Mouse (Mus musculus) kidney, postnatal 14 days (tissue): Measurements from ENCODE around the gene Dedd2.

ENCODE experiments used
- DNase-seq: peaks from one replicate; pipeline ENCODE4 v3.0.0; 2022; ENCODE audit warnings: mixed read lengths

The Dedd2 gene

DNA sequence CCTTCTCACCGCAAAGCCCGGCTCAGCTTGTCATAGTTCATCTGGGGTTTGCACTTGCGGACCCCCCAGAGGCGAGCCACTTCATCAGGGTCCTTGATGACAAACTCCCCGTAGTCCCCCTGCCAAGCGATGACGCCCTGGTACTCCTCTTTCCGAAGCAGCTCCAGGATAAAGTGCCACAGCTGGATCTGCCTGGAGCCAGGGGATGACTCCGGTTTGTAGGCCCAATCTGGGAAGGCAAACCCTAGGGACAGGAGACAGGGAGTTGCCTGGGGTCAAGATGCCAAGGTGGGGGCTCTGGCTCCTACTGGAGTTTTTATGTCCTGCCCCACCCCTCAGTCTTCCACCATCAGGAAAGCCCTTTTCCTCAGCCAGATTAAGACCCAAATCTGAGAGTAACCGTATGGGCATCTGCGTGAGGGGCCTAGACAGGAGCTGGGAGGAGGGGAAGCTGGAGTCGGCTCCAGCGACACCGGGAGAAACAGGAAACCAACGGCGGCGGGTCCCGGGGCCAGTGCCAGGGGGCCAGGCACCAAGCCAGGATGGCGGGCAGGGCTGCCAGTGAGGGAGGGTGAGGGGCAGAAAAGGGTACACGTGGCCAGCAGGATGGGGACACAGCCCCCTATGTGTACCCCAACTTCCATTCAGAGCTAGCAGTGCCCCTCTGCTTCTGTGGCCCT lies 25.8 kb upstream of the Dedd2 start:
- DNase-seq = peak; percentile 76

DNA sequence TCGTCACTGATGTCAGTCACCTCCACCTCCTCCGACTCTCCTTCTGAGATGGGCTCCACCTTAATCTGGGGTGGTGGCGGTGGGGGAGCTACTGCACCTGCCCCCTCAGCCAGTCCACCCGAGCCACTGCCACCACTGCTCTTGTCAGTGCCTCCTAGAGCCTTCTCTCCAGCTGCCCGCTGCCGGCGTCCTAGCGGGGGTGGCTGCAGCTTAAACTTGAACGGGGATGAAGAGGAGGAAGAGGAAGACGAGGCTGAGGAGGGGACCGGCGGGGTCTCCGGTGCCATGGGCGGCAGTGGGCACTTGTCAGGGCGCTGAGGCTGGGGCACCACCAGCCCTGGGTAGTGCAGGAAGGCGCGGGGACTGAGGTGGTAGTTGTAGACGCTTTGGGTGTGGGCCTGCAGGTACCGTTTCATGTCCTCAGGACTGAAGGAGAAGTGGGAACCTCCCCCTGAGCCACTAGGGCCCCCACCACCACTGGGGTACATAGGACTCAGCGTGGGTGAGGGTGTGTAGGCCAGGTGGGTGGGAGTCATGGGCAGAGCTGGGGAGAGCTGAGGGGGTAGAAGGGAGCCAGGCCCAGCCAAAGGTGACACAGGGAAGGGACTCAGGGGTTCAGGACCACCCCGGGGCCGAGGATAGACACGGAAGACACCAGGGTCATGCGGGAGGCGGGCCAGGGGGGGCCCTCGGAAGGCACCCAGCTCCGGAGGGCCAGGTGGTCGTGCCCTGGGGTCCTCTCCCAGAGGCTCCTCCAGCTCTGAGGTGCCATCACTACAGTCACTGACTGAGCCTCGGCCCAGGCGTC lies 24.4 kb upstream of the Dedd2 start:
- DNase-seq = no peak

DNA sequence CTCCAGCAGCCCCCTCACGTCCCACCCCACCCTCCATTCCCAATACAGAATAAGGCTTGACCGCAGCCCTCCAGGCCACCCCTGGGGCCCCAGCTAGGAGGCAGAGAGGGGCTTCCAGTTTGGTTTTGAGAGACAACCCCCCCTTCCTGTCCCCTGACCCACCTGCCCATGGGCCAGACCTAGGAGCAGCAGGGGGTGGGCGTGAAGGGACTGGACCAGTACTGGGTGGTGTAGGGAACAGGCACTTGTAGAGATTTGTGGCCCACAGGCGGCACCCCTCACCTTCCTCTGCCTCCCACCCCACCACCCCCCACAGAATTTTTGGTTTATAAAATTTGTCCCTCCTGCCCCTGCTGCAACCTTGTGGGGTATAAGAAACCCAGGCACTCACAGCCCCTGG lies 22.9 kb upstream of the Dedd2 start:
- no peak for DNase-seq

DNA sequence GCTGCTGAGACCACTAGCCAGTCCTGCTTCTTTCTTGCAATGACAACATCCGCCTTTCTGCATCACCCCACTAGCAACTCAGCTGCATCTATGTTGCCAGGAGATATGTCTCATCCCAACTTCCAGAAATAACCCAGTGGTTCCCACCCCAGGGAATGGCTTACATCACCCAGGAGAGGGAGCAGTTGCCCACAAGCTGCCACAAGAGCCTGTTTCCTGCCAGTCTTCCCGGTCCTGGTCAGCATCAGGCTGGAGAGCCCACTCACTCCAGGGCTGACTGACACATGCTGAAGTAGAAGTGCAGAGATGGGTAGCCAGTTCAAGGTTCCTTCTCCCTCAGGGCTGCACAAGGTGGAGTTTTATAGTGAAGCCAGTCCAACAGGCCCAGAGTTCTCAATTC lies 20.6 kb upstream of the Dedd2 start:
- DNase-seq = peak; percentile 72

DNA sequence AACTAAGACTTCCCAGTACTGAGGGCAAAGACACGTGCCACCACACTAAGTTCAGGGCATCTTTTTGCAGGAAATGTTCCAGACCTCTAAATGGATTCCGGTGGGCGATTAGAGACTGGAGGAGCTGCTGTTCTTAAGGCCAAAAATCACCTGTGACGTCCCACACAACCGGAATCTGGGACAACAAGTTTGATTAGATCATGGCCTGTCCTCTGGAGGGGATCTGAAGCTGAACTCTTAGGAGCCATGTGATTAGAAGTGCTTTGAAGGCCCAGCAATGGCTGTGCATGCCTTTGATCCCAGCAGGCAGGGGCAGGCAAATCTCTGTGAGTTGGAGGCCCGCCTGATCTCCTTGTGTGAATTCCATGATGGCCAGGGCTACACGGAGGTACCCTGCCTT lies 20.2 kb upstream of the Dedd2 start:
- DNase-seq = no peak

DNA sequence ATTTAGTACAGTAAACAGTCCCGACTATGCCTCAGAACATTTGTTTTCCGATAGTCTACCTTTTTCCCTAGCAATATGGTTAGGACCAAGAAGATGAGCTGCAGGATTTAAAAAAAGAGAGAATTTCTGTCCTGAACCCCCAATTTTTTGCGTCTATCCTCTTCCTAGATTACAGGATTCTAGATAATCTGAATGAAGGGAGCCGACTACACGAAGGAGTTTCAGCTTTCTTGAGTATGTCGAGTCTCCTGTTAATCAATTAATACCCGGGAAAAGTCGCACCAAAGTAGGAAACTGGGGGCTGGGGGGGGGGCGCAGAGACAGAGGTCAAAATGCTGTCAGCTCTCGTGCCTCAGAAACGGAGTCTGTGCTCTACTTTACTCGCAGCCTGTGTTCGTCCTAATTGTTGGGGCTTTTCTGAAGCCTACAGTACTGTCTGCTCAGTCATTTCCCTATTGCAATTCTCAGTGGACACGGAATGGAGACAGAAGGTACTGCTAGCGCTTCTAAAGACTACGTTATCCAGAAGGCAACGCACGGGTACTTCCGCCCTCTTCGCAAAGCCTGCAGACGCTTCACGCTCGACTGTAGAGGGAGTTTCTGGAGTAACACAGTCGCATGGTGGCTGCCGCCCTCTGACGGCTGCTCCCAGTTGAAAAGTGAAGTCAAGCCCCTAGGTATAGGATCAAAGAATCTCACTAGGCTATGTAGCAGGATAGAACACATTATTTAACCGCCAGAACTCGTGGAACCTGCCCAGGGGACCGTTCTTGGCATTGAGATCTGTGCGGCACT lies 18.6 kb upstream of the Dedd2 start:
- DNase-seq = peak; percentile 92

DNA sequence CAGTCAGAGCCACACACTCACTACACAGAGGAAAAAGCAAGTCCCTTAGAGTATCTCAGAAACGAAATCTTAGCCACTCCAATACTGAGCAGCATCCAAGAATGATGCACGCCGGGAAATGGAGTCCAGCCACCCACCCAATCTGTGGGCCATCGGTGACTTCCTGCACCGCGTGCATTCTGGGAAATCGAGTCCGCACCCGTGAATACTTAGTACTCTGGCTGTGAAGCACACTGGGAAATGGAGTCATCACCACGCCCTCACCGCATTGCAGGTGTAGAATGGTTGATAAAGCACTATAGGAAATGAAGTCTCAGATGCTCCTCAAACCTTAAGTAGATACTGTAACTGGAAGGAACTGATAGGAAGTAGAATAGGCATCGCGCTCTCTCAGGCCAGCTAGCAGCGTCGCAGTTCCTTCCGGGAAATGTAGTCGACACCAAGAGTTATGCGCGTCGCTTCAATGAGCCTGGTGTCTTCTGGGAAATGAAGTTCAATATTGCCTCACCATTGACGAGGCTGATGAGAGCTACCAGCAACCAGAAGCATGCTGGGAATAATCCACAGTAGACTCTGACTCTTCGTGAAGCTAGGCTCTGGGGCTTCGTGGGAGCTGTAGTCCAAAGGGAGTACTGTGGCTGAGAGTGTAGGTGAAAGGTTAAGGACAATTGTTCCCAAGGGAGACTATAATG lies 17.7 kb upstream of the Dedd2 start:
- DNase-seq = peak; percentile 96

DNA sequence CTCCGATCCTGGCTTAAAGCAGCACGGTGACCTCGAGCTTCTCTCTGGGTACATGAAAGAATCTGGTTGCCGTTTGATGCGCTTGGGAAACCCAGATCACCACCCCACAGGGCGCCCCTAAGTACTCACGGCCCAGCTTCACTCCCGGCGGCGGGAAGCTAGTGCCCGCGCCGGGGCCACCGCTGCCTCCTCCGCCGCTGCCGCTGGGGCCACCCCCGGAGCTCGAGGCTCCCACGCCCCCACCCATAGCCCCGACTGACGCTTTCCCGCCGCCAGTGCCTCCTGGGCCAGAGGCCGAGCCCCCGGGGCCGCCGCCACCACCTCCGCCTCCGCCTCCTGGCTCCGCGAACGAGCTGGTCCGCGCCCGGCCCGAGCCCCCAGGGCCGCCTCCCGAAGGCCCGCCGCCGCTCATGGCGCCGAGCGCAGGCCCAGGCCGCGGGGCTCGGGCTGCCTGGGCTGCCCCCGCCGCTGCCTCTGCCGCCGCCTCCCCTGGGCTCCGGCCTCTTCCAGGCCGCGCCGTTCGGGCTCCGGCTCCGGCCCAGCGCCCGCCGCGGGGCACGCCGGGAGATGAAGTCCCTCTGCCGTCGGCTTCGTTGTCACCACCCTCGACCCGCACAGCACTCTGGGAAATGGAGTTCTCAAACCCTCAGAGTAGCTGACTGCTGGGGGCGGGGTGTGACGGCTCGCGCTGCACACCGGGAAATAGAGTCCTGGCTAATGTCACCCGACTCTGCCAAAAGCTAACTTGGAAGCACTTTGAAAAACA lies 17.0 kb upstream of the Dedd2 start, which contains the start of gene Gsk3a:
Gene Gsk3a, minus strand, starts transcription at position 603 of the 766 bp plus-strand sequence.
- peak; percentile 99 for DNase-seq

DNA sequence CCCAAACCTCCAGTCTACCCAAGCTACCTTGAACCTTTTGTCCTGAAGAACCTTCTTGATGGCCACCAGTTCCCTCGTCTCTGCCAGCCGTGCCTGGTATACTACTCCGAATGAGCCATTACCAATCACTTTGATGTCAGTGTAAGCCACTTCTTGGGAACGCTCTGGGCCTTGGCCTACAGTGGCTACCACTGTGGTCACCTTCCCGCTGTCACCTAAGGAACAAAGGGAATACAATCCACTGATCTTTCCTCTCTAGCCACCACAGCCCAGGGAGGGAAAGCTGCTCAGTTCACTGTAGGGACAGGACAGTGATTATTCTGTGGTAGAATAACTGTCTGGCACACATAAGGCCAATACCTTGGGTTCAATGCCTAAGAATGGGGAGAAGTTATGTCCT lies 15.1 kb upstream of the Dedd2 start:
- no peak for DNase-seq

DNA sequence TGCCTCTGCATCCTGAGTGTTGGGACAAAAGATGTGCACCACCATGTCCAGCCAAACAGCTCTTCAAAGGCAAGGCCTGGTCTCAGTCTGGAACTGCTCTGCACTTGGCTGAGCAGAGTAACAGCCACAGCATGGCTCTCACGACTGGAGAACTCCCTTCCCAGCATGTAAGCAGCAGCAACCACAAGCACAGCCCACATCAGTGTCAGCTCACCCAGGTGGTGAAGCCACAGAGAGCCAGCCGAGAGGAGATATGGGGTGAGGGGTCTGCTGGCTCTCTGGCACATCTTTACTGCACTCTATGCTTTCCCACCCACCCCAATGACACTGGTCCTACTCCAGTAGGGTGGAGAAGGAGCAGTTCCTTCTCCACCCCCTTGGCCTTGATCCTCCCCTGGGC lies 12.6 kb upstream of the Dedd2 start:
- no peak for DNase-seq

DNA sequence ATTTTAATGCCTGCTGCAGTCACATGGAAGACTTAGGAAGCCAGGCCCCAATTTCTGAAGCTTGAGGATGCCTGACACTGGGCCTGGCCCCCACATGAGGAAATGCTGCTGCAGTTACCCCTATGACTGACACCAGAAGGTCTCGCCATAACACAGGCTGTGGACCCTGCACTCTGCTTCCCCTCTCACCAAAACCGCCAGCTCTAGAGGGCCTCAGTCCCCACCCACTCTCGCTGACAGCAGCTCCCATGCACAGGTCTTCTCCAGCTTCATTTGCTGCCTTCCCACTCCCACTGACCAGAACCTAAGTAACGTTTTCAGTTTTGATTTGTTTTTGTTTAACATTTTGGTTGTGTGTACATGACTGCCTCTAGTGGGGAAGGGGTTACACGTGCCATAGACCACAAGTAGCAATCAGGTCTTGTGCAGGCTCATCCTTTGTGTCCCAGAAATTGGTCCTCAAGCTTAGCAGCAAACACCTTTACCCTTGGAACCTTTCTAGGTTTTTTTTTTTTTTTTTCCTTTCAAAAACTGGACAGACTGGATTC lies 11.8 kb upstream of the Dedd2 start:
- no peak for DNase-seq

DNA sequence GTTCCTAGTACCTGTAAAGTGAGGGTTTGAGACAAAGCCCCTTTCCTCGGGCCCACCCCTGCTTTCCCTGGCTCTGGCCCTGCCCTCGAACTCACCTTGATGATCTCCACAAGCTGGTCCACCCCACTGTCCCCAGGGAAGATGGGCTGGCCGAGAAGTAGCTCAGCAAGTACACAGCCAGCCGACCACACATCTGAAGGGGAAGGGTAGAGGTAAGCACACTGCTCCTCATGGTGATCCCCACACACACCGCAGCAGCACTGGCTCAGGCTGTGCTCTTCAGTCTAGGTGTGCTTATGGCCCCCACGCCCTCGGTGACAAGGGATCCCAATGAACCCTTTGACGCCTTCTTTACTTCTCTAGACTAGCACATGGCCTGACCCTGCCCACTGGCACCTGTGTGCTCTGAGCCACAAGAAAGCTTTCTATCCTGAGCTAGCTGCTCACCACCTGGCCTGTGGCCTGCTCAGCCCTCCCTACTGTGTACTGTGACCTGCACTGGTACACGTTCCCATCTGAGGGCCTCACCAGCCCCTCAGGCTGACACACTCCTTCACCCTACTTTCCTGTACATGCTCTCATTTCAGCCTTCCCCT lies 10.4 kb upstream of the Dedd2 start:
- no peak for DNase-seq

DNA sequence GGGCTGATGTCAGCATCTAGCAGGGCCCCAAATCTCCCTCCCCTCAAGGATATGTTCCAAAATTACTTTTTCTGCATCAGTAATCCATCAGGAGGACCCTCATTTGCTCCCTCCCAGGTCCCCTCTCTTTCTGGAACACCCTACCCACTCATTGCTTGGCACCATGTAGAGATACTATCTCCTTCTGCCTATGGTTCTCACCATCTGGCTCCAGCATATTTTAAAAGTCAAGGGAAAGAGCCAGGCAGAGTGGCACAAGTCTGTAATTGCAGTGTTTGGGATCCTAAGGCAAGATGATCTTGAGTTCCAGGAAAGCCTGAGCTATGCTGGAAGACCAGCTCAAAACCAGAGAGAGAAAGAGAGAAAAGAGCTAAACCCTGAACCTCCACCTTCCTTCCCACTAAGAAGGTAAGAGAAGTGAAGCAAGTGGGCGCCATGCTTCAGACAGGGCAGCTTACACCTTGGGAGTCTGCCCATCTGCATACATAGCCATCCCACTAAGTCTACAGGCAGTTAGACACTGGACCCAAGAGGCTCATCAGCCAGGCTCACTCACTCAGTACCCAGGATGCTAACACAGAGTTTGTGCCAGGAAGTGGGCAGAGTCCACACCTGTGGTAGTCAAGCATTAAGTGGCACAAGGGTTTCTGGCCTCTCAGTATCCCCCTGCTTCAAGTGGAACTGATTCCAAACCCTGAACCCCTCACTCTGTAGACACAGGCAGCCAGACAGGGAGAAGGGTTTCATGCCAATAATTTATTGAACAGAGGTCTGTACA lies 7.3 kb upstream of the Dedd2 start:
- DNase-seq = peak; percentile 60

DNA sequence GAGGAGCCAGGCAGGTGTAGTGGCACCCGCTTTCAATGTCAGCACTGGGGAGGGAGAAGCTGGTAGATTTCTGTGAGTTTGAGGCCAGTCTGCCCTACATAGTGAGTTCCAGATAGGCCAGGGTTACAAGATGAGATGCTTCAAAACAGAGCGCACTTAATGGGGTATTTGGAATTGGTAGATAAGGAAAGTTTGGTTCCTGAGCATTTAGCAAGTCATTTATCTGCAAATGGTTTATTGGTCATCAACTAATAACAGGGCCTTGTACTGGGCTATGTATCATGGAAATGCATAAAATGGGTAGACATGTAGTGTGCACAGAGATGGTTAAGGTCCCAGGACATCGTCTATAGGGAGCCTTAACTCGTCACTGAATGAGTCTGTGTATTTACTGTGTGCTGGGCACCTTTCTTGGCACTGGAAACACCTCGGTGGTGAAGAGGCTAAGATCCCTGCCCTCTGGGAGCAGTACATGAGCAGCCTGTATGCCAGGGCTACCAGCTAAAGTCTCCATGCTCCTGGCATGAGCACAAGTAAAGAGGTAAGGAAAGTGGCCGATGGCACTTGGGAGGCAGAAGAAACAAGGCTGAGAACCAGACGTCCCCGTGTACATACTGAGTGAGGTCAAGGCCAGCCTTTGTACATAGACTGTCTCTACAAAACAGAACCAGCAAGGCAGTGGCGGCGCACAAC lies 2.0 kb upstream of the Dedd2 start:
- no peak for DNase-seq

DNA sequence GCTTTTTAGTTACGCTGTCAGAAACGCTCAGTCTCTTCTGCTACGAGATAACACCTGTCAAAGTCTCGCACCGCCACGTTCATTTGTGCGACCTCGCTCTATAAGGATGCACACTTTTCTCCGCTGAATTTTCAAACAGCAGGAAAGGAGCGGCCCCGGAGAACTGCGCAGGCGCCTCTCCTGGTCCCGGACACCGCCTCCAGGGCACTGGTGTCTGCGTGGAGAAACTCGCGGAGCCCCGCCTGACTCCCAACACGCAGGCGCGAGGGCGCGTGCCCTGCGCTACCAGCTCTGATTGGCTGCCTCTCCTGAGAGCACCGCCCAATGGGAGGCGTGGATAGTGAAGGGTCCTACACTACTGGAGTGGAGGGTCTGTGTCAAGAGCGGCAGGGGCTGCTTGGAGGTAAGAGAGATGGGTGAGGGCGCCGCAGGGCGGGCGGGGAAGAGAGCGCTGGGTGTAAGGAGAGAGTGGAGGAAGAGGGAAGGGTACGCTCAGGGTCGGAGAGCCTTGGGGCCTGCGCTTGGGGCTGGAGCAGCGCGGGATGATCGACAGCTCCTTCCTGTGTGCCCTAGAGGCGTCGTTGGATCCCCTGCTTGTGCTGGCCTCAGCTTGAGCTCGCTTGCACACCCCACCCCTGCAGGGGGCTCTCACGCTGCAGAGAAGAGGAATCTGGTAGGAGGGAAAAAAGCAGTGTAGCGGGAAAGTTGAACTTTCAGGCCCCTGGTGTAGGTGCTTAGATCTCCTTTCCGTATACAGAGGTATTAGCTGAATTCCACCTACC lies 878 bp upstream of the Dedd2 start, which contains the start of gene Zfp526:
Gene Zfp526, plus strand, starts transcription at position 324 of the 782 bp plus-strand sequence.
- peak; percentile 99 for DNase-seq

DNA sequence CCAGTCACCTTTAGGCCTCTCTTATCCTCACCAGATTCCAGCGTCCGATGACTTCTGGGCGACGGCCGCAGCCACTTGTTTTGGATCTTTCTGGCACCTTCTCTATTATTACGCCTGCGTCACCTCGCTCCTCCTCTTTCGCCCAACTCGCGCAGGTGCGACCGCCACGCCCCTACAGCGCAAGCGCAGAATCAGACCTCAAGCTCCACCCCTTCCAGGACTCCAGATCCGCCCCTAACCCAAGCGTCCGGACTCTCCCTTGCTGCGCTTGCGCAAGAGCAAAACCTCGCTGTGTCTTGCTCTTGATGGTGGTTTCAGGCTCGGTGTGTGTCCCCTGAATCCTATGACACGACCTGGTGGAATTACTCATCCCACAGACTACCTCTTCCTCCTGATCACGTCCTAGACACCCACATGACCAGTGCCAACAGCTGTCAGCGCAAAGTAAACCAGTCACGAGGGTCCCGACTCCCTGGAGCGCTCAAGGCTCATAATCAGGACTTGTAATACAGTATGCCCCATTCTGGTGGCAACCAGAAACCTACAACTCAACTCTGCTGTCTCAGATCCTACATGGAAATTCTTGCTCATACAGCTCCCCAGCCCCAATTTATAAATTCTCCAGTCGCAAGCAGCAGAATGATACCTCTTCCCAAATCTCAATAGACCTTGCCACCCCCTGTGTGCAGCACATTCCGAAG lies 509 bp downstream of the Dedd2 start:
- DNase-seq = peak; percentile 97

DNA sequence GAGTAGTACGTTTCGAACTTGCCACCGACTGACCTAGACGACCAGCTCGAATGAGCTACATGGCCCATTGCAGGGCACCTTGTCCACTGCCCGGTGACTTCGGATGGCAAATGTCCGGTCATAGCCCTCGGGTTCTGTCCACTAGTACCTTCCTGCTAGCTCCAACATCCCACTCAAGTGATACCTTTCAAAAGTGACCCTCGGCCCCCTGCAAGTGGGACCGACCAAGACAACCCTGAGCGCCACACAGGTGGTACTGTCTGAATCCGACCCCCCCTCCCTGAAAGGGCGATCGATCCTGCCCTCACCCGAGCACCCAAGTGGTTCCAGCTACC lies 1.0 kb downstream of the Dedd2 start:
- DNase-seq = no peak

DNA sequence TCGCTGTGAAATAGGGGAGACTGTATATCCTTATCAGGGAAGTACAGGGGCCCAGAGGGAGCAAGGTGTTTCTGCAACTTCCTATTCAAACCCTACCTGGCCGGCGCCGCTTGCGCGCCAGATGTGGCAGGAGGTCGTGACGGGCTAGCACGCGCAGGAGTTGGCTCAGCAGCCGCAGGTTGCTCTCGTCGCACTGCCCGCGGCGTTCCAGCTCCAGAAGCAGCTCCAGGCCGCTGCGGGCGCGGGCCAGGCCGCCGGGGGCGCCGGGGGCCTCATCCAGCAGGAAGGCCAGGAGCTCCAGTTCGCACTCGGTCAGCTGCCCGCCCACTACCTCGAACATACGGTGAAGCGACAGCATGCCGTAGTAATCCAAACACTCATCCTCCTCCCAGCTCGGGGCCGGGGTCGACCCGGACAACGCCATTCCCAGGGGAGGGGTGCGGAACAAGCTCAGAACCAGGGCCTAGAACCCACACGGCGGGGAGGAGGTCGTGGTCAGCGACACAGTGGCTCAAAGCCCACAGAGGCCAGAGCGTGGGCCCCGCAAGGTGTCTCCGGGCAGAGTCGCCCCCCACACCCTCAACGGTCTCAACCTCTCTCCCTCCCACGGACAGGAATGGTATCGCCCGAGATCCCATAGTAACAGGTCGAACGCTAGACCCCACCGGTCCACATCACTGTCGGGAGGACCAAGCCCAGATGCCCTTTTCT lies 1.6 kb downstream of the Dedd2 start:
- DNase-seq = peak; percentile 51
